Mouse (Mus musculus) T-helper 17 cell (primary cell): ENCODE measurements around the gene Ankle2.

ENCODE experiments used
- in situ Hi-C, 2 experiments: fragments of 300-600 bp; cut with MboI, MseI; formaldehyde crosslinking; loops; 1 replicate in 1 of 2; 2 replicates in 1 of 2; pipeline ENCODE4 v1.15.1; 2025; ENCODE audit warnings: high pct_unique_total_duplicates in 2 of 2

The Ankle2 gene

DNA sequence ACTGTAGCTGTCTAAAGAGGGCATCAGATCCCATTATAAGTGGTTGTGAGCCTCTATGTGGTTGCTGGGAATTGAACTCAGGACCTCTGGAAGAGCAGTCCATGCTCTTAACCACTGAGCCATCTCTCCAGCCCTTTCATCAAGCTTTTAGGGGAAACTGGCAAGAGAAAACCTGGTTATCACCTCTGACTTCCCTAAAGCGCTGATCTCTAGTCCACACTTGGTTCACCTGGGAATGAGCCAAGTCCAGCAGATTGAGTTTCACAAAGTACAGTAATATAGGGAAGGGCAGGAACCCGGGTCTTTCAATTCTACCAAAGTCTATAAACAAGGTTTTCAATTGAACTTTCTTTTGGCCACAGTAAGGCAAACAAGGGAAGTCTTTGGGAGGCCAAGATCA is 51.2 kb downstream of the Ankle2 start:
- in situ Hi-C loops: loop anchor here in 1 of 2 experiments (5.0 to 25.0 kb wide), 2 partner anchors 285 to 1670 kb away; partner anchors contain the start of gene Zfp932

DNA sequence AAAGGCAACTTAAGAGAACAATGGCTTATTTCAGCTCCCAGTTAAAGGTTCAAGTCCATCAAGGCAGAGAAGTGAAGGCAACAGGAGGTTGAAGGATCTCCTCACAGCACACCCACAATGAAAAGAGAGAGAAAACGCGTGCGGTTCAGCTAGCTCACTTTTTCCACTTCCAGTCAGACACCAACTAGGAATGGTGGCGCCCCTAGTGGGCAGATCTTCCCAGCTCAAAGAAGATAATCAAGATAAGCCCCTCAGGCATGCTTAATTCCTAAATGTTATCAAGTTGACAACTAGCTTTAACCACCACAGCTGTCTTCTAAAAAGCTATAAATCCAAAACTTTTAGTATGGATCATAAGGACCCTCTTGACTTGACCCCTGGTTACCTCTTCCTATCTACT is 53.7 kb downstream of the Ankle2 start:
- in situ Hi-C loops: loop anchor here in 1 of 2 experiments (5.0 to 25.0 kb wide), 2 partner anchors 287 to 1672 kb away; partner anchors contain the start of gene Zfp932

DNA sequence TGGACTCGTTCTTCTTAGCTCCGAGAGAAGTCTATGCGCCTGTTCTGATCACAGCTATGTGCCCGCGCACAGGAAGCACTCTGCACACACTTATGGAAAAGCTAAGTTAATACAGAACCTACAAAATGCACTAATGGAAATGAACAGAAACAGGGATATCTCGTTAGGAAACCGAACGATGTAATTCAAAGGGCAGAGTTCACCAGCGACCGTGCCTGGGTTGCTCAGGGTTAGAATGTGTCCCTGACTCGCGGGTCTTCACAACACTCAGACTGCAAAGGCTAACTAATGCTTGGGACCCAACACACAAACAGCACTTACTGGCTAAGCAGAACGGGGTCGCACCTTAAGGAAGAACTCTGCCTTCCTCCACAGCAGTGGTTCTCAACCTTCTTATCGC is 54.4 kb downstream of the Ankle2 start:
- in situ Hi-C loops: loop anchor here in 1 of 2 experiments (25.0 kb wide), 1 partner anchor 1673 kb away; no protein-coding TSS in a partner anchor

DNA sequence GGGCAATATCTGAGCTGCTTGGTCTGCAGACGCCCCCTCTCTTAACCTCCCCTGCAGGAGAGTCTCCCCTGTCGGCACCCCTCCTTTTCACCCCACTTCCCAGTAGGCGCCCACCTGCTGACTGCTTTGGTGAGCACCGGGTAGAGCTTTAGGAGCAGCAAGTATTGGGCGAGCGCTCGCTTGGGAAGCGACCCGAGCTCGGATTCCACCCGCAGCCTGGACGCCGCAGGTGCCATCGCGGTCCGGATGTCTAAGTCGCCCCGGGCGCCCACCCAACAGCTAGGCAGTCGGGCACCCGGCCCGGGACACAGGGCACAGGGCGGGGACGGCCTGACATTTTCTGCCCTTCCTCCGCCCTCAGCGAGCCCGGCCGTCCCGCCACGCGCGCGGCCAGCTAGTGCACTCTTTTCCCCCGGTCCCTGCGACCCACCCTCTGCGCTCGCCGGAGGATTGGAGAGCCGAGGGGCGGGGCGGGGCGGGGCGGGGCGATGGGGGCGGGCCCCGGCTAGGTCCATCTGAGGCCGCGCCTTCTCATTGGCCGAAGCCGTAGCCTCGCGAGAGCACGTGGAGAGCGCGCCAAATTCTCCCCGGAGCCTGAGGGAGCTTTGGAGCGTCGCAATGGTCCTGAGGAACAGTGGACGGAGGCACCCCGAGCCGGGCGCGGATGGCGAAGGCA is 55.1 kb downstream of the Ankle2 start, which contains the start of the genes Pxmp2 and Pole:
Gene Pxmp2, minus strand, starts transcription at position 417 of the 676 bp plus-strand sequence.
Gene Pole, plus strand, starts transcription at position 537 of the 676 bp plus-strand sequence.
- in situ Hi-C loops: loop anchor here in 1 of 2 experiments (25.0 kb wide), 1 partner anchor 1674 kb away; no protein-coding TSS in a partner anchor

DNA sequence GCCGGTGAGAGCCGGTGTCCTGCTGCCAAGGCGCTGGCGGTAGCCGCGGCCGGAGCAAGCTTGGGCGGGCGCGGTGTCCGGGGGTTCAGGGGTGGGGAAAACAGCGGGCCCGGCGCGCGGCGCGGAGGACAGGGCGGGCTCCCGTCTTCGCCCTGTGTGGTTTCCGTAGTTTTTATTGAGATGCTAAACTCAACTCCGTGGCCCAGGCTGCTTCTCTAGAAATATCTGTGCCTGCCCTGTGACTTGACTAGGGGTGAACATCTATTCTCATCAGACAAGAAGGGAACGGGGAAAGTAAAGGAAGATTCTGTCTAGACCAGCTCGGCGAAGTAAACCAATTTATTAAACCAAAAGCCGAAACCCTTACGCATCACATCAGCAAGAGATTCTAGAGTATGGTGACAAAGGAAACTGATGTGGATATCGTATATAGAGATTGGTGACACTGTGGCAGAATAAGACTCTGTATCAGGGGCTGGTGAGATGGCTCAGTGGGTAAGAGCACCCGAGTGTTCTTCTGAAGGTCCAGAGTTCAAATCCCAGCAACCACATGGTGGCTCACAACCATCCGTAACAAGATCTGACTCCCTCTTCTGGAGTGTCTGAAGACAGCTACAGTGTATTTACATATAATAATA is 55.8 kb downstream of the Ankle2 start:
- in situ Hi-C loops: loop anchor here in 1 of 2 experiments (25.0 kb wide), 1 partner anchor 1674 kb away; no protein-coding TSS in a partner anchor

DNA sequence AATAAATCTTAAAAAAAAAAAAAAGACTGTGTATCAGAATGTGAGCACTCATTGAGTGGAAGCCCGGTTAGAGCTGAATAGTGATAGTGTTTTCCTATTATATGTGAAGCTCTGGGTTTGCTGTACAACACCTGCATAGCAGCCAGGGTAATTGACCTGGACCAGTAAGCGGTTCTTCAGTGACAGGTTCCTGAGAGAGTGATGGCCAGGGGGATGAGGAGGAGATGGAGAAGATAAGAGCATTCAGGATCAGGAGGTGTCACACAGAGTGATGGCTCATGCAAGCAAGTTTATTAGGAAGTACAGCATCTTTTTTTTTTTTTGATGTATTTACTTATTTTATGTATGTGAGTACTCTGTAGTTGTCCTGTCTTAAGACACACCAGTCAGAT is 56.3 kb downstream of the Ankle2 start:
- in situ Hi-C loops: loop anchor here in 1 of 2 experiments (25.0 kb wide), 1 partner anchor 1675 kb away; no protein-coding TSS in a partner anchor

DNA sequence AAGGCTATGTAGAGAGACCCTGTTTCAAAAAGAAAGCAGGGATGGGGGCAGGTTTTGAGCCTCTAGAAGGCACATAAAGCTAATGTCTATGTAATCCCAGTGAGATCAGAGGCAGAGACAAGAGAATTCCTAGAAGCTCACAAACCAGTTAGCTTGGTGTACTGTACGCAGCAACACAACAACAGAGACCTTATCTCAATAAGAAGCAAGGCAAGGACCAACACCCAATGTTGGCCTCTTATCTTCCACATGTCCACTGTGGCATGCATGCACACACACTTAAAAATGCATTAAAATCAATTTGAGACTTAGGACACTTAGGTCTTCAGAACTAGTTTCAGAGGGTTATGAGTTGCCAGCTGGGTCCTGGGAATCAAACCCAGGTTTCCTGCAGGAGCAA is 60.8 kb downstream of the Ankle2 start:
- in situ Hi-C loops: loop anchor here in 1 of 2 experiments (25.0 kb wide), 1 partner anchor 1679 kb away; no protein-coding TSS in a partner anchor

DNA sequence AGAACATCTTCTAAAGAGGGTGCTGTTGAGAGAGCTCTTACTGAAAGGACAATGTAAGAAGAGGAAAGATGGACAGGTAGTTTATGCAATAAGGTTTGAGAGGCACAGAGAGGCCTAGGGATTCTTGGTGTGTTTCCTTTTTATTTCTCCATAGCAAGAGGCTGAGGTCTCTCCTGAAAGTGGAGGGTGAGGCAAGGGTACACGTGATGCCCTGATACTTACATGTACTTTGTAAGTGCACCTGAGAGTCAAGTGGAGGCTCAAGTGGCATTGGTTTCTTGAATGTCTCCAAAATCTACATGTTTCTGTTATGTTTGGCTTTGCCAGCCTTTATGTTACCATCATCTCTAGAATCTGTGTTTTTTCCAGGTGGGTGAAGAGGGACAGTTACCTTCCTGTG is 65.8 kb downstream of the Ankle2 start:
- in situ Hi-C loops: loop anchor here in 1 of 2 experiments (25.0 kb wide), 1 partner anchor 1684 kb away; no protein-coding TSS in a partner anchor

DNA sequence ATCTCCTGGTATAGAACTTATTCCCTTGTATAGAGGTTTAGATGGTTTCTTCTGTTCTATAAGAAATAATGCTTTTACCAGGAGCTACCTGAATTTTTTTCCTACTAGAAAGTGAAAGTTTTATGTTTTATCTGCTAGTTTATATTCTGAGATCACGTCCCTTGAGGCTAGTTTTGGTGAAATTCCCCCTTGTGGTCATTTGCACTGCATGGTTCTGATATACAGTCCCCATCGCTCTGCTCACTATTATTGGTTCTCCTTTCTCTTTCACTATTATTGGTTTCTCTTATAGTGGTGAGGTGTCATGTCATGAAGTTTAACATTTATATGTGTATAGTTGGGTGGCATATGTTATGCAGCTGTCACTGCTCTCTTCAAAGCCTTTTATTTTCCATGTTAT is 69.8 kb downstream of the Ankle2 start:
- in situ Hi-C loops: no loop called here
